Mouse (Mus musculus): ENCODE results near the gene Grhl1. TPM values are rescaled to one million over a fixed set of nuclear protein-coding genes. Genes with fewer than 3 reads are reported as not detected.

The Grhl1 gene
- polyA plus RNA-seq, 1 experiment from 2014 or later = 0.21 TPM

DNA sequence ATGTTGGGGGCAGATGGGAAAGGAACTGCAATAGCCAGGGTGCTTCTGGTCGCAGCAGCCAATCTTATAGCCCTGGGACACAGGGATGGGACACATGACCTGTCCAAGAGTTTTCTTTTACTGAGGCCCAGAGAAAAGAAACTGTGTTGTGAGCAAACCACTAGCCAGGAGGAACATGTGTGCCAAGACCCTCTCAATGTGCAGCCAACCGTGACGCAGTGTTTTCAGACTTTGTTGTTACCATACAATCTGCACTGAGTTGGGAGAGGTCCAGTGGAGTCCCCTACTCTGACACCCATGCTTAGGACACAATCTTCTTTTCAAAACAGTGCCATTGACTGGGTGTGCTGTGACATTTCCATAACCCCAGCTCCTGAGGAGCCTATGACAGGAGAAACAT, 4.5 kb upstream of the Grhl1 start:
- no peaks in the 10 kb centered on the region for H3K36me3 ChIP-seq
- no peak for DNase-seq (ENCODE audit: low spot score)
- no peak overlapping the region for H3K27ac ChIP-seq
- WGBS = 81% methylated on average over 3 of the region's 3 CpGs
- H3K4me1 ChIP-seq (replicated peaks) = peaks cover 17% of the 10 kb centered on the region
- H3K27me3 ChIP-seq (ENCODE audit: insufficient read depth, poor library complexity, severe bottlenecking) = peaks cover 25% of the 10 kb centered on the region
- H3K9me3 ChIP-seq = peaks cover 5% of the 10 kb centered on the region; the same call in 1 of the 2 replicates
- H3K4me3 ChIP-seq = no peak overlapping the region

- Histone ChIP-seq H3K27ac (peak overlapping the region; percentile 69; the same call in 1 of the 2 replicates), H3K9me3 (peaks cover 5% of the 10 kb centered on the region; the same call in 1 of the 2 replicates), H3K4me1 (replicated peaks) (peaks cover 13% of the 10 kb centered on the region), H3K27me3 (ENCODE audit: insufficient read depth, poor library complexity, severe bottlenecking) (peaks cover 51% of the 10 kb centered on the region), H3K4me3 (peak overlapping the region; percentile 68), H3K36me3 (no peaks in the 10 kb centered on the region)
- 6% methylated on average over 48 of the region's 48 CpGs for WGBS
- DNase-seq (ENCODE audit: low spot score) = no peak
Measured at GRCm38 (mm10) chr12:24572421-24573274, 565 bp downstream of the Grhl1 start.

GRCm38 (mm10) chr12:24573275-24573580, 1.1 kb downstream of the Grhl1 start:
- WGBS = 62% methylated on average over 3 of the region's 3 CpGs
- Histone ChIP-seq H3K36me3 (no peaks in the 10 kb centered on the region), H3K4me3 (no peak overlapping the region), H3K9me3 (peaks cover 5% of the 10 kb centered on the region; the same call in 1 of the 2 replicates), H3K27me3 (ENCODE audit: insufficient read depth, poor library complexity, severe bottlenecking) (peaks cover 51% of the 10 kb centered on the region), H3K27ac (no peak overlapping the region), H3K4me1 (replicated peaks) (peaks cover 13% of the 10 kb centered on the region)
- no peak for DNase-seq (ENCODE audit: low spot score)

GRCm38 (mm10) chr12:24574870-24575269, 2.8 kb downstream of the Grhl1 start:
- Histone ChIP-seq H3K27ac (no peak overlapping the region), H3K36me3 (no peaks in the 10 kb centered on the region), H3K27me3 (ENCODE audit: insufficient read depth, poor library complexity, severe bottlenecking) (peaks cover 50% of the 10 kb centered on the region), H3K9me3 (peaks cover 5% of the 10 kb centered on the region; the same call in 1 of the 2 replicates), H3K4me1 (replicated peaks) (peaks cover 13% of the 10 kb centered on the region), H3K4me3 (no peak overlapping the region)
- DNase-seq (ENCODE audit: low spot score) = no peak
- 72% methylated on average over 7 of the region's 7 CpGs for WGBS

- Histone ChIP-seq H3K4me1 (replicated peaks) (0 out of 2 replicates have a peak, but pooled peaks cover 6% of the 10 kb centered on the region), H3K36me3 (no peaks in the 10 kb centered on the region), H3K27me3 (ENCODE audit: insufficient read depth, poor library complexity, severe bottlenecking) (no peaks in the 10 kb centered on the region), H3K27ac (no peak overlapping the region), H3K9me3 (no peaks in the 10 kb centered on the region), H3K4me3 (no peak overlapping the region)
- 86% methylated on average over 1 of the region's 1 CpGs for WGBS
- no peak for DNase-seq (ENCODE audit: low spot score)
Measured at GRCm38 (mm10) chr12:24580452-24580851, 8.4 kb downstream of the Grhl1 start.

DNA sequence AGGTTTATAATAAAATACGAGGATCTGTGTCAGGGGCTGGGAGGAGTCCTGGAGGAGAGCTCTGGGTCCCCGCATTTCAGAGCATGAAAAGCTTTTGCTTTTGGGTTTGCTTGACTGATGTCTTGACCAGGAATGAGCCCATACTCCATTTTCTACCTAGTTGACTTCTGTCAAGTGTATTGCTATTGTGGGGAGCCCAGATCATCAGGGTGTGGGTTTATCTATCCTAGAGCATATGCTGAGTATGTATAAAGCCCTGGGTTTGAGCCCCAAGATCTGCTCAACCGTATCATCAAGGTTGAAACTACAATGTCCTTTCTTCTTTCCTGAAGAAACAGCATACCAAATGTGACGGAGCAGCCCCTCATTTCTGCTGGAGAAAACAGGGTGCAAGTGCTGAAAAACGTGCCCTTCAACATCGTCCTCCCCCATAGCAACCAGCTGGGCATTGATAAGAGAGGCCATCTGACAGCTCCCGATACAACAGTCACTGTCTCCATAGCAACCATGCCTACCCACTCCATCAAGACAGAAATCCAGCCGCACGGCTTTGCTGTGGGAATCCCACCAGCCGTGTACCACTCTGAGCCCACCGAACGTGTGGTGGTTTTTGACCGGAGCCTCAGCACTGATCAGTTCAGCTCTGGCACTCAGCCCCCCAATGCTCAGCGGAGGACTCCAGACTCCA, 9.1 kb downstream of the Grhl1 start:
- no peaks in the 10 kb centered on the region for H3K36me3 ChIP-seq
- 75% methylated on average over 14 of the region's 14 CpGs for WGBS
- no peaks in the 10 kb centered on the region for H3K27me3 ChIP-seq (ENCODE audit: insufficient read depth, poor library complexity, severe bottlenecking)
- H3K9me3 ChIP-seq = no peaks in the 10 kb centered on the region
- DNase-seq (ENCODE audit: low spot score) = no peak
- no peak overlapping the region for H3K27ac ChIP-seq
- 0 out of 2 replicates have a peak, but pooled peaks cover 6% of the 10 kb centered on the region for H3K4me1 ChIP-seq (replicated peaks)
- H3K4me3 ChIP-seq = no peak overlapping the region

DNA sequence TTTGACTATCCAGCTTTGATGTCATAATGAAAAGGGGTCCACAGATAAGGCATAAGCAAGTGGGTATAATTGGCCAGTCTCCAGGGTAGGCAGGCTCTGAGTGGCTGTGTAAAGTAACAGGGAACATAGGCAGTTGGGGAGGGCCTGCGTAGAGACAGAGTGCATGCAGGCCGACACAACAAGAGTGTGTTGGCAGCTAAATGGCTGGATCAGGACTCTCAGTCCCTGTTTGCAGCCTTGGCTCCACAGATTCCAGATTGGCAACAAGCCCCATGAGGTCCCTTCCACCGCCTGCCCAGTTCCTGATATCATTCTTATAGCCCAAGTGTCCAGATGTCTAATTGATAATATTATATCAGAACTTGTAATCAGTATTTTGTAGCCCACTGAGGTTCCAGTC, 11.6 kb downstream of the Grhl1 start:
- DNase-seq (ENCODE audit: low spot score) = no peak
- no peaks in the 10 kb centered on the region for H3K36me3 ChIP-seq
- no peaks in the 10 kb centered on the region for H3K9me3 ChIP-seq
- 92% methylated on average over 3 of the region's 3 CpGs for WGBS
- H3K4me1 ChIP-seq (replicated peaks) = 0 out of 2 replicates have a peak, but pooled peaks cover 6% of the 10 kb centered on the region
- no peak overlapping the region for H3K27ac ChIP-seq
- no peak overlapping the region for H3K4me3 ChIP-seq
- H3K27me3 ChIP-seq (ENCODE audit: insufficient read depth, poor library complexity, severe bottlenecking) = no peaks in the 10 kb centered on the region

GRCm38 (mm10) chr12:24584835-24585234, 12.8 kb downstream of the Grhl1 start:
- no peak overlapping the region for H3K4me3 ChIP-seq
- 0 out of 2 replicates have a peak, but pooled peaks cover 6% of the 10 kb centered on the region for H3K4me1 ChIP-seq (replicated peaks)
- 90% methylated on average over 8 of the region's 8 CpGs for WGBS
- no peaks in the 10 kb centered on the region for H3K9me3 ChIP-seq
- H3K27ac ChIP-seq = no peak overlapping the region
- no peaks in the 10 kb centered on the region for H3K27me3 ChIP-seq (ENCODE audit: insufficient read depth, poor library complexity, severe bottlenecking)
- no peak for DNase-seq (ENCODE audit: low spot score)
- no peaks in the 10 kb centered on the region for H3K36me3 ChIP-seq

GRCm38 (mm10) chr12:24586193-24586592, 14.1 kb downstream of the Grhl1 start:
- H3K9me3 ChIP-seq = no peaks in the 10 kb centered on the region
- H3K4me1 ChIP-seq (replicated peaks) = 0 out of 2 replicates have a peak, but pooled peaks cover 4% of the 10 kb centered on the region
- no peak overlapping the region for H3K27ac ChIP-seq
- no peak overlapping the region for H3K4me3 ChIP-seq
- DNase-seq (ENCODE audit: low spot score) = no peak
- 78% methylated on average over 7 of the region's 7 CpGs for WGBS
- H3K27me3 ChIP-seq (ENCODE audit: insufficient read depth, poor library complexity, severe bottlenecking) = no peaks in the 10 kb centered on the region
- no peaks in the 10 kb centered on the region for H3K36me3 ChIP-seq

- 88% methylated on average over 7 of the region's 7 CpGs for WGBS
Measured at GRCm38 (mm10) chr12:24590371-24590770, 18.3 kb downstream of the Grhl1 start.

GRCm38 (mm10) chr12:24592055-24592454, 20.0 kb downstream of the Grhl1 start:
- H3K27me3 ChIP-seq (ENCODE audit: insufficient read depth, poor library complexity, severe bottlenecking) = no peaks in the 10 kb centered on the region
- H3K9me3 ChIP-seq = no peaks in the 10 kb centered on the region
- no peak overlapping the region for H3K4me3 ChIP-seq
- peak overlapping the region; percentile 35; the same call in 1 of the 2 replicates for H3K27ac ChIP-seq
- H3K4me1 ChIP-seq (replicated peaks) = peaks cover 18% of the 10 kb centered on the region
- WGBS = 75% methylated on average over 9 of the region's 9 CpGs
- DNase-seq (ENCODE audit: low spot score) = no peak
- H3K36me3 ChIP-seq = no peaks in the 10 kb centered on the region

More at GRCm38 (mm10) chr12:24590371-24590770, 18.3 kb downstream of the Grhl1 start:
- Histone ChIP-seq H3K4me3 (no peak overlapping the region), H3K27me3 (ENCODE audit: insufficient read depth, poor library complexity, severe bottlenecking) (no peaks in the 10 kb centered on the region), H3K36me3 (no peaks in the 10 kb centered on the region), H3K4me1 (replicated peaks) (peaks cover 18% of the 10 kb centered on the region), H3K9me3 (no peaks in the 10 kb centered on the region), H3K27ac (no peak overlapping the region)
- DNase-seq (ENCODE audit: low spot score) = no peak

DNA sequence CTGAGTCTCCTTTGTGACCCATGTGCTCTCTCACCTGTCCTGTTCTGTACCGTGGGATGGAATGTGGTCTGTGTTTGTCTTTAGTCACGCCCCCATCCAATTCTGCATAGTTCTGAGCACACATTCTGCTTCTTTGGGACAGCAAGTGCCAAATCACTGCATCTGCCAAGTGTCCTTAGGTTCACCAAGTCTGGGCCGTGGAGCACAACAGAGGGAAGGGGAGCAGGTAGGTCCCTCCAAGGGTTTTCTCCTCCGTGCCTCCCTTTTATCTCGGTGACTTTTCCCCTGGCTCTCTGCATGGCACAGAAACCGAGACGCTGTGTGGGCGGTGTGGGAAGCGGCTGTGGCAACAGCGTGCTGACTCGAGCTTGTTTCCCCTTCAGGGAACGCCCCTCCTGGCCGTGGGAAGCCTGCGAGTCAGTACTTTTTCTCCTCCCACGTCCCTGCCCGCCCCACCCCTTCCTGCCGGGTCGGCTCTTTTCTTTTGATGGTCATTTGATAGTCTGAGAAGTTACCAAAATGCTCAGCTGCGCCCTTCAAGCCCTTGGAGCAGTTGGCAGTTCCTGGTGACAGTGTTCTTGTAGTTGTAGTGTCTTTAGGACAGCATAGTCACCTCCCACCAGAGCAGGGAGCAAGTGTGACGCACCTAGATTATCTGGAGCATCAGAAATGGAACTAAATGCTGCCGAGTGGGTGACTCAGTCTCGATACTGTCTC, 21.0 kb downstream of the Grhl1 start:
- H3K27ac ChIP-seq = peak overlapping the region; percentile 69; the same call in 1 of the 2 replicates
- no peaks in the 10 kb centered on the region for H3K27me3 ChIP-seq (ENCODE audit: insufficient read depth, poor library complexity, severe bottlenecking)
- H3K9me3 ChIP-seq = no peaks in the 10 kb centered on the region
- peaks cover 18% of the 10 kb centered on the region for H3K4me1 ChIP-seq (replicated peaks)
- WGBS = 19% methylated on average over 22 of the region's 22 CpGs
- H3K36me3 ChIP-seq = no peaks in the 10 kb centered on the region
- DNase-seq (ENCODE audit: low spot score) = peak; percentile 30
- H3K4me3 ChIP-seq = peak overlapping the region; percentile 39
